Mouse (Mus musculus): ENCODE data around the gene Tnfrsf23. TPM values are rescaled to one million over a fixed set of nuclear protein-coding genes. Genes with fewer than 3 reads are reported as not detected.
"Not testable (repeated sequence)": the region's sequence is repeated elsewhere in the genome, so short reads cannot be mapped to it uniquely, and the experiment has no call there.

Gene Tnfrsf23
- polyA plus RNA-seq, 1 experiment from 2014 or later: 2.6 TPM

DNA sequence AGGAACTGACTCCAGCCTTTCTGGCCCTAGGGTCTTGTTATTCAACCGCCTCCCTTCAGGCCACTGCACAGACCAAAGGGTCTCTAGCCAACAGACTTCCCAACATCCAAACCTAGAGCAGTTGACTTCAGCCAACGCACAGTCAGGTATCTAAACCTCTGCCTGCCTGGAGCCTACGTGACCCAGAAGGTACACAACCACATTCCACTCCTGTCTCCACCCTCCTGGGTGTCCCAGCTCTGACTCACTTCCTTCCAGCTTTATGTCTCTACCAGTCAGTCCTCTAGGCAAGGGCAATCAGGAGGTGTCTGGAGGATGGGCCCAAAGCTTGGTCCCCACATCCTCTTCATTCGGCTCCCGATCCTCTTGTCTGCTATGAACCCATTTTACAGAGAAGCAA lies 5.5 kb upstream of the Tnfrsf23 start:
- WGBS (ENCODE audit: insufficient replicate concordance): 78% methylated on average over 5 of the region's 5 CpGs
- Histone ChIP-seq H3K27ac (ENCODE audit: low read depth, low read length) (no peak overlapping the region), H3K9ac (ENCODE audit: low read depth, low read length) (no peak overlapping the region), H3K9me3 (replicated peaks; ENCODE audit: control insufficient read depth, low read length) (no peaks in the 10 kb centered on the region), H3K36me3 (ENCODE audit: control insufficient read depth, insufficient read depth, low read length) (peaks cover 25% of the 10 kb centered on the region; the same call in 1 of the 2 replicates), H3K4me2 (no peak overlapping the region), H3K27me3 (ENCODE audit: control insufficient read depth, insufficient read depth, low read length) (no peaks in the 10 kb centered on the region), H3K4me1 (ENCODE audit: control insufficient read depth, insufficient read depth, low read length) (peaks cover 7% of the 10 kb centered on the region; the same call in 1 of the 2 replicates), H3K4me3 (ENCODE audit: low read depth, low read length) (no peak overlapping the region)
- ATAC-seq (replicated peaks; ENCODE audit: insufficient number of reproducible peaks, low FRiP score, low TSS enrichment): no peak

DNA sequence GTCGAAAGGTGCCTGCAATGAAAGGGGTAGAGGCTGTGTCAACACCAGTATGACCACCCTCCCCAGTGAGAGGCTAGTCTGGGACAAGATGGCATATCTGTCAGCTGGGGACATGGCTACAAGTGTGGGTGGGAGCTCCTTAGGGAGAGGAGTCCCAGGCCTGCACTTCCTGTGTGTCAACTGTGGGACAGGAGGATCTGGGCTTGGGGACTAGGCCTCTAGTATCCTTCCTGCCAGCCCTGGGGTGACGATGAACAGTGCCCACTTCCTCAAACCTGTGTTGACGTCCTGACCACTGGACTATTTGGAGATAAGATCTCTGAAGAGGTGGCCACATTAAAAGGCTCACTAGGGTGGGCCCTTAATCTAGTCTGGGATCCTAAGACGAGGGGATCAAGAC lies 4.3 kb upstream of the Tnfrsf23 start:
- WGBS (ENCODE audit: insufficient replicate concordance): 58% methylated on average over 4 of the region's 4 CpGs

DNA sequence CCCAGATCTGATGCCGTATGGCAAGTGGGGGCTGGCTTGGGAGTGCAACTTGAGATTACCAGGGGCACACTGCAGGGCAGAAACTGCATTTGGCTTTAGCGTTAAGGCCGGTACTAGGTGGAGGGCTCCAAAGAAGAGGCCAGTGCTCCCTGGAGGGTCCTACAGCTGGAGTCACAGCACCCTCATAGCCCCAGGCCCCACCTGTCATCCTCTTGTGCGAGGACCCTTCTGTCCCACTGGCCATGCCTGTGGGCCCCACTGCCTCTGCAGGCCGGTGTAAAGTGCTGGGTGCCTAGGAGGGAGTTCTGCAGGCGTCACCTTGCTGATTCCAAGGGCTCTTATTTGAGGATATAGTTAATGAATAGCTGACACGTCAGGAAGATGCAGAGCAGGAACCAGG lies 3.8 kb upstream of the Tnfrsf23 start:
- no peak overlapping the region for H3K27ac ChIP-seq (ENCODE audit: low read depth, low read length)
- H3K9ac ChIP-seq (ENCODE audit: low read depth, low read length): no peak overlapping the region
- peaks cover 19% of the 10 kb centered on the region; the same call in 1 of the 2 replicates for H3K36me3 ChIP-seq (ENCODE audit: control insufficient read depth, insufficient read depth, low read length)
- H3K4me2 ChIP-seq: no peak overlapping the region
- no peak overlapping the region for H3K4me3 ChIP-seq (ENCODE audit: low read depth, low read length)
- no peak for ATAC-seq (replicated peaks; ENCODE audit: insufficient number of reproducible peaks, low FRiP score, low TSS enrichment)
- H3K27me3 ChIP-seq (ENCODE audit: control insufficient read depth, insufficient read depth, low read length): no peaks in the 10 kb centered on the region
- no peaks in the 10 kb centered on the region for H3K9me3 ChIP-seq (replicated peaks; ENCODE audit: control insufficient read depth, low read length)
- peaks cover 7% of the 10 kb centered on the region; the same call in 1 of the 2 replicates for H3K4me1 ChIP-seq (ENCODE audit: control insufficient read depth, insufficient read depth, low read length)
- 76% methylated on average over 7 of the region's 7 CpGs for WGBS (ENCODE audit: insufficient replicate concordance)

More for the DNA sequence above, 4.3 kb upstream of the Tnfrsf23 start:
- peaks cover 19% of the 10 kb centered on the region; the same call in 1 of the 2 replicates for H3K36me3 ChIP-seq (ENCODE audit: control insufficient read depth, insufficient read depth, low read length)
- peaks cover 7% of the 10 kb centered on the region; the same call in 1 of the 2 replicates for H3K4me1 ChIP-seq (ENCODE audit: control insufficient read depth, insufficient read depth, low read length)
- no peaks in the 10 kb centered on the region for H3K27me3 ChIP-seq (ENCODE audit: control insufficient read depth, insufficient read depth, low read length)
- no peak overlapping the region for H3K4me3 ChIP-seq (ENCODE audit: low read depth, low read length)
- H3K4me2 ChIP-seq: no peak overlapping the region
- no peak for ATAC-seq (replicated peaks; ENCODE audit: insufficient number of reproducible peaks, low FRiP score, low TSS enrichment)
- no peaks in the 10 kb centered on the region for H3K9me3 ChIP-seq (replicated peaks; ENCODE audit: control insufficient read depth, low read length)
- no peak overlapping the region for H3K9ac ChIP-seq (ENCODE audit: low read depth, low read length)
- H3K27ac ChIP-seq (ENCODE audit: low read depth, low read length): no peak overlapping the region

DNA sequence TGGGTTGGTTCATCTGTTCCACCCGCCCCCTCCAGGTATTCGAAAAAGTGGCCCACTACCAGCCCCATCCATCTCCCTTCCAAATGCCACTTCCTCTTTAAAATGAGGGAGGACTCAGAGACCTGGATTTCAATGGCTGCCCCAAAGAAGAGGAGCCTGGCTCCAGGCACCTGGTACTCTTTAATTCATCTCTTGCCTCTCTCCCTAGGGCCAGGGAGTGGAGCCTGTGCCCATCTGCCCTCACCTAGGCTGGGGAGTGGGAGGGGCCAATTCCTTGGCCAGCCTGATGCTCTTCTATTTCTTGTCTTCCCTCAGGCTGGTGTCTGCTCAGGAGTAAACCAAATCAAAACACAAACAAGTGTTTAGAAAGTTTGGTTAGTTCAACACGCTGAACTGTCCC lies 1.0 kb upstream of the Tnfrsf23 start:
- ATAC-seq (replicated peaks; ENCODE audit: insufficient number of reproducible peaks, low FRiP score, low TSS enrichment); H3K36me3 ChIP-seq (ENCODE audit: control insufficient read depth, insufficient read depth, low read length); H3K4me3 ChIP-seq (ENCODE audit: low read depth, low read length); H3K4me2 ChIP-seq; H3K4me1 ChIP-seq (ENCODE audit: control insufficient read depth, insufficient read depth, low read length); H3K9me3 ChIP-seq (replicated peaks; ENCODE audit: control insufficient read depth, low read length); H3K9ac ChIP-seq (ENCODE audit: low read depth, low read length); H3K27me3 ChIP-seq (ENCODE audit: control insufficient read depth, insufficient read depth, low read length); H3K27ac ChIP-seq (ENCODE audit: low read depth, low read length): not testable (repeated sequence)
- 75% methylated on average over 3 of the region's 3 CpGs for WGBS (ENCODE audit: insufficient replicate concordance)

DNA sequence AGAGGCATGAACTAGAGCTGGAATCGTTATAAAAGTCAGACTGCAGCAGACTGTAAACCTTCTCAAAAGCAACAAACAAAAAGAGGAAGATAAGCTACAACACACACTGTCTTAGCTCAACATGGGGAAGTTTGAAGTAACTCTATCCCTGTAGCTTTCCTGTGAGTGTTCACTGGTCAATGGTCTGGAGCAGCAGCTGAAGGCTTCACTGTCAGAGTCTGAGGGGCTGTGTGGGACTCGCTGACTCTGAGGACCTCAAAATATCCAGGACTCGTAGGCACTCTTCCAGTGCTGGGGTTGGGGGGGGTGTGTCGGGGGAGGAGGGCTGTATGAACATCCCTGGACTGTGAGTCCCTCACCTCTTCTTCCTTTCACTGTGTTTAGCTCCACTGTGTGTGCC lies 519 bp upstream of the Tnfrsf23 start:
- not testable (repeated sequence) for H3K9ac ChIP-seq (ENCODE audit: low read depth, low read length); H3K4me2 ChIP-seq; H3K36me3 ChIP-seq (ENCODE audit: control insufficient read depth, insufficient read depth, low read length); H3K27ac ChIP-seq (ENCODE audit: low read depth, low read length); H3K9me3 ChIP-seq (replicated peaks; ENCODE audit: control insufficient read depth, low read length); H3K27me3 ChIP-seq (ENCODE audit: control insufficient read depth, insufficient read depth, low read length); H3K4me1 ChIP-seq (ENCODE audit: control insufficient read depth, insufficient read depth, low read length); H3K4me3 ChIP-seq (ENCODE audit: low read depth, low read length); ATAC-seq (replicated peaks; ENCODE audit: insufficient number of reproducible peaks, low FRiP score, low TSS enrichment)
- 40% methylated on average over 4 of the region's 4 CpGs for WGBS (ENCODE audit: insufficient replicate concordance)

DNA sequence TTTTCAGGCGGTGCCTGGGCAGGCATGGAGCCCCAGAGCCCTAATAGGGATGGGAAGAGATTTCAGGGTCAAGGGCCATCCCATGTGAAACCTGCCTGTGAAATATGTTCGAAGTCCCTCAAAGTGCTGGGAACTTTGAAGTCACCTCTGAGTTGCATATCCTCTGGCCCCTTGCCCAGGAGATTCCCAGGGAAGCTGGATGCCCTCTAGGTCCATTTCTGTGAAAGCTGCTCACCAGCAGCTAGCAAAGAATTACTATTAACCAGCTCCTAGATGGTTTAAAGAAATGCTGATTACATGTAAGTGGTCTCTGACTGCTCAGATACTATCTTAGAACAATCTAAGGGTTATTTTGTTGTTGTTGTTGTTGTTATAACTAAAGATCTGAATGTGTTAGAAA lies 1.1 kb downstream of the Tnfrsf23 start:
- not testable (repeated sequence) for H3K4me2 ChIP-seq; H3K9me3 ChIP-seq (replicated peaks; ENCODE audit: control insufficient read depth, low read length); H3K4me1 ChIP-seq (ENCODE audit: control insufficient read depth, insufficient read depth, low read length); H3K27ac ChIP-seq (ENCODE audit: low read depth, low read length); ATAC-seq (replicated peaks; ENCODE audit: insufficient number of reproducible peaks, low FRiP score, low TSS enrichment); H3K9ac ChIP-seq (ENCODE audit: low read depth, low read length); H3K36me3 ChIP-seq (ENCODE audit: control insufficient read depth, insufficient read depth, low read length); H3K27me3 ChIP-seq (ENCODE audit: control insufficient read depth, insufficient read depth, low read length); H3K4me3 ChIP-seq (ENCODE audit: low read depth, low read length)
- WGBS (ENCODE audit: insufficient replicate concordance): 80% methylated on average over 1 of the region's 2 CpGs

DNA sequence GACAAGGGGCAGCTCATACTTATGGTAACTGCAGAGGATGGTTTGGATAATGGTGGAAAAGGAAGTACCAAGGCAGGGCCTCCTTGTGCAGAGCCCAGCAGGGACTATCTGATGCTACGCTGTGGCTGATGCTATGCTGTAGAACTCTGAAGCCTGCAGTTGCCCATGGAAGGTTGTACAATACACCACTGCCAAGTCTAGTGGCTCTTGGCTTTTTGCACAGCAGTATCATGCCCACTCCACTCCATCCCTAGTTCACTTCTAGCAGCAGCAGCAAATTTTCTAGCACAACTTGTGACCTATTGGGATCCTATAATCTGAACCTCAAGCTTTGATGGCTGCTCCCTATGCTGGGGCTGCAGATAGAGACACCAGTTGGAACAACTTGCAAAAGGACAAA lies 4.1 kb downstream of the Tnfrsf23 start:
- H3K4me3 ChIP-seq (ENCODE audit: low read depth, low read length): no peak overlapping the region
- ATAC-seq (replicated peaks; ENCODE audit: insufficient number of reproducible peaks, low FRiP score, low TSS enrichment): no peak
- no peaks in the 10 kb centered on the region for H3K9me3 ChIP-seq (replicated peaks; ENCODE audit: control insufficient read depth, low read length)
- H3K9ac ChIP-seq (ENCODE audit: low read depth, low read length): no peak overlapping the region
- no peak overlapping the region for H3K27ac ChIP-seq (ENCODE audit: low read depth, low read length)
- H3K27me3 ChIP-seq (ENCODE audit: control insufficient read depth, insufficient read depth, low read length): no peaks in the 10 kb centered on the region
- 75% methylated on average over 1 of the region's 1 CpGs for WGBS (ENCODE audit: insufficient replicate concordance)
- no peaks in the 10 kb centered on the region for H3K4me1 ChIP-seq (ENCODE audit: control insufficient read depth, insufficient read depth, low read length)
- no peaks in the 10 kb centered on the region for H3K36me3 ChIP-seq (ENCODE audit: control insufficient read depth, insufficient read depth, low read length)
- no peak overlapping the region for H3K4me2 ChIP-seq

DNA sequence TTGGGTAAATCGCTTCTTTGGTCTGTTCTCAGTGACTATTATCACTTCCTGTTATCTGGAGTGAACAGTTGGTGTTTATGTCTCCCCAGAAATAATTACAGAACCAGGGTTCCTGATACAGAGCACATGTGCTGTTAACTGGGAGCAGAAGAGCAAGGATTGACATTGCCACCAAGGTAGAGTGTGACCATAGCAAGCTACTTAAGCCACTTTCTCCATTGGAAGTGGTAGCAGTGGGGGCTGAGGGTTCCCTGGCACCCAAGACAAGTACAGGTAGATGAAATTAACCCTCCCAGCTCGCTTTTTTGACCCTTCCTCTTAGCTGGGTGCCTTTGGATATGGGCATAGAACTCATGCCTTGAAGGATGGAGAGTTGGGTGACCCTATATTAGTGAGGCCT lies 4.8 kb downstream of the Tnfrsf23 start:
- H3K4me1 ChIP-seq (ENCODE audit: control insufficient read depth, insufficient read depth, low read length); H3K9ac ChIP-seq (ENCODE audit: low read depth, low read length); H3K27ac ChIP-seq (ENCODE audit: low read depth, low read length); H3K36me3 ChIP-seq (ENCODE audit: control insufficient read depth, insufficient read depth, low read length); H3K4me3 ChIP-seq (ENCODE audit: low read depth, low read length); H3K27me3 ChIP-seq (ENCODE audit: control insufficient read depth, insufficient read depth, low read length); ATAC-seq (replicated peaks; ENCODE audit: insufficient number of reproducible peaks, low FRiP score, low TSS enrichment); H3K4me2 ChIP-seq; H3K9me3 ChIP-seq (replicated peaks; ENCODE audit: control insufficient read depth, low read length): not testable (repeated sequence)
- WGBS (ENCODE audit: insufficient replicate concordance): 50% methylated on average over 2 of the region's 2 CpGs

DNA sequence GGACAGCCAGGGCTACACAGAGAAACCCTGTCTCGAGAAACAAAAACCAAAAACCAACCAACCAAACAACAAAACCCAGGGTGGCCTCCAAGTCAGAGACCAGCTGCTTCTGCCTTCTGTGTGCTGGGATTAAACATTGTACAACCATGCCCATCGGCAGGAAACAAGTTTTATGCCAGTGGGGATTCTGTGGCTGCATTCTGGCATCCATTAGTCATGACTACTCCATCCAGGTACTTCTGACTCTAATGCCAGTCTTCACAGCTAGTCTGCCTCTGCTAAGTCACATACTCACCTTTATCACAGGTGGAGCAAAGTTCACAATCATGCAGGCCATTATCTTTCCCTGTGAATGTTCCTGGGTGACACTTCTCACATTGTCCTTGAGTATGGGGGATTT lies 6.0 kb downstream of the Tnfrsf23 start:
- 78% methylated on average over 2 of the region's 2 CpGs for WGBS (ENCODE audit: insufficient replicate concordance)
- not testable (repeated sequence) for H3K9me3 ChIP-seq (replicated peaks; ENCODE audit: control insufficient read depth, low read length)

More for the DNA sequence above, 6.0 kb downstream of the Tnfrsf23 start:
- H3K36me3 ChIP-seq (ENCODE audit: control insufficient read depth, insufficient read depth, low read length); H3K4me2 ChIP-seq; ATAC-seq (replicated peaks; ENCODE audit: insufficient number of reproducible peaks, low FRiP score, low TSS enrichment); H3K9ac ChIP-seq (ENCODE audit: low read depth, low read length); H3K4me1 ChIP-seq (ENCODE audit: control insufficient read depth, insufficient read depth, low read length); H3K27me3 ChIP-seq (ENCODE audit: control insufficient read depth, insufficient read depth, low read length); H3K4me3 ChIP-seq (ENCODE audit: low read depth, low read length); H3K27ac ChIP-seq (ENCODE audit: low read depth, low read length): not testable (repeated sequence)

All from heart, embryonic 11.5 days (tissue).